Mouse (Mus musculus) liver, adult 2 months (tissue): ENCODE measurements at regions not wholly inside any gene's neighbourhood (a gene's known extent, or its start where the extent isn't known, plus 50 kb on each side); places are given as distances from the start of the nearest gene placed in this dataset.

Experiments used
- CTCF ChIP-seq: fragments of 200-500 bp; IDR thresholded peaks from 2 replicates; pipeline ENCODE4 v1.5.1; 2011; ENCODE audit warnings: low read depth, low read length, control low read depth
- POLR2A ChIP-seq: fragments of 200-500 bp; IDR thresholded peaks from 2 replicates; pipeline ENCODE4 v1.6.1; 2011; ENCODE audit warnings: low read length, control low read depth; ENCODE audit not compliant: insufficient read depth; ENCODE audit errors: extremely low read depth

DNA sequence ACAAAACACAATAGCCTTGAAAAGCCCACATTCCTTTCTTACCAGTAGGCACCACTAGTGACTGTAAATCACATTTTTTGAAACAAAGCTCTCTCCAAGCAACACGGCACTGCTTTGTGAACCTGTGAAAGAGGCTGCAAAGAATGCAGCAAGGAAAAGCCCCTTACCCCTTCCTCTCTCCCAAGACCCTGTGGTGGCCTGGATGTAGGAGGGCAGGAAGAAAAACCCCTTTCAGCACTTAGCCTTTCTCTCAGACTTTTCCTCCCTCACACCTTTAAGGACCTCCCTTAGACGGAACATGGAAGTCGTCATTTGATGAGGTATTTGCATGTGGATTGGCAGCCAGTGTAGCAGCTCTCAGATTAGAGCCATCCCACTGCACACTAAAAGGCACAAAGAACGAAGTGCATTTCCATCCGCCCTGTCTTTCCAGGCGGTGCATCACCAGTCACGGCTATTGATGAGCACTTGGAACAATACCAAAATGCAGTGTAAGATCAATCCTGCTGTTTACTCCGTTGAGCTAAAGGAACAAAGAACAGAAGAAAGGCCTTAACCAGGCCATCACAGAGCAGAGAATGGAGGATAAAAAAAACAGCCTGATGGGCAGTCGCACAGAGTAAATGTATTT, 369.7 kb upstream of the Spred2 start:
- TF ChIP-seq CTCF (no peak), POLR2A (no peak)
